Mouse (Mus musculus): ENCODE measurements around the gene Gjc1. TPM values are rescaled to one million over a fixed set of nuclear protein-coding genes. Genes with fewer than 3 reads are reported as not detected.

Gene Gjc1
- 10 to 100 TPM; 27.4 to 29.2 TPM for total RNA-seq (2021)

GRCm38 (mm10) chr11:102819021-102819782 lies at the start of gene Gjc1:
TSS of gene Gjc1 (minus strand) at chr11:102819700.
- intact Hi-C loops (cut with DNase I) = loop anchor here (2.0 kb wide), 1 partner anchor 42 kb away; no protein-coding TSS in a partner anchor
- DNase-seq (ENCODE audit: low spot score) = peak; percentile 49

GRCm38 (mm10) chr11:102864272-102864671 lies 44.8 kb upstream of the Gjc1 start:
- no peak for DNase-seq (ENCODE audit: low spot score)
- intact Hi-C loops (cut with DNase I) = loop anchor here (1.0 kb wide), 1 partner anchor 90 kb away; no protein-coding TSS in a partner anchor

- no peak for DNase-seq (ENCODE audit: low spot score)
- intact Hi-C loops (cut with DNase I) = no loop called here
Measured at GRCm38 (mm10) chr11:102859933-102860332, 40.4 kb upstream of the Gjc1 start.

- intact Hi-C loops (cut with DNase I) = no loop called here
Measured at GRCm38 (mm10) chr11:102858951-102859350, 39.5 kb upstream of the Gjc1 start.

GRCm38 (mm10) chr11:102855941-102856340 lies 36.4 kb upstream of the Gjc1 start:
- intact Hi-C loops (cut with DNase I) = no loop called here
- DNase-seq (ENCODE audit: low spot score) = no peak

More at GRCm38 (mm10) chr11:102858951-102859350, 39.5 kb upstream of the Gjc1 start:
- DNase-seq (ENCODE audit: low spot score) = no peak

- intact Hi-C loops (cut with DNase I) = no loop called here
- DNase-seq (ENCODE audit: low spot score) = no peak
Measured at GRCm38 (mm10) chr11:102853760-102854159, 34.3 kb upstream of the Gjc1 start.

GRCm38 (mm10) chr11:102851883-102852282 lies 32.4 kb upstream of the Gjc1 start:
- DNase-seq (ENCODE audit: low spot score) = no peak
- intact Hi-C loops (cut with DNase I) = loop anchor here (1.0 kb wide), 1 partner anchor 75 kb away; no protein-coding TSS in a partner anchor

GRCm38 (mm10) chr11:102845926-102846325 lies 26.4 kb upstream of the Gjc1 start:
- intact Hi-C loops (cut with DNase I) = no loop called here
- no peak for DNase-seq (ENCODE audit: low spot score)

- intact Hi-C loops (cut with DNase I) = no loop called here
Measured at GRCm38 (mm10) chr11:102838616-102839150, 19.2 kb upstream of the Gjc1 start.

GRCm38 (mm10) chr11:102838126-102838525 lies 18.6 kb upstream of the Gjc1 start:
- no peak for DNase-seq (ENCODE audit: low spot score)
- intact Hi-C loops (cut with DNase I) = no loop called here

More at GRCm38 (mm10) chr11:102838616-102839150, 19.2 kb upstream of the Gjc1 start:
- DNase-seq (ENCODE audit: low spot score) = no peak

GRCm38 (mm10) chr11:102837385-102837784 lies 17.9 kb upstream of the Gjc1 start:
- DNase-seq (ENCODE audit: low spot score) = no peak
- intact Hi-C loops (cut with DNase I) = no loop called here

GRCm38 (mm10) chr11:102836146-102836545 lies 16.6 kb upstream of the Gjc1 start:
- DNase-seq (ENCODE audit: low spot score) = no peak
- intact Hi-C loops (cut with DNase I) = no loop called here

GRCm38 (mm10) chr11:102835549-102835948 lies 16.0 kb upstream of the Gjc1 start, which contains the start of gene Higd1b:
TSS of gene Higd1b (plus strand) at chr11:102835849.
- intact Hi-C loops (cut with DNase I) = no loop called here
- no peak for DNase-seq (ENCODE audit: low spot score)

- DNase-seq (ENCODE audit: low spot score) = peak; percentile 16
- intact Hi-C loops (cut with DNase I) = no loop called here
Measured at GRCm38 (mm10) chr11:102834219-102834618, 14.7 kb upstream of the Gjc1 start.

GRCm38 (mm10) chr11:102832700-102833297 lies 13.3 kb upstream of the Gjc1 start:
- intact Hi-C loops (cut with DNase I) = no loop called here
- DNase-seq (ENCODE audit: low spot score) = no peak

- intact Hi-C loops (cut with DNase I) = no loop called here
- DNase-seq (ENCODE audit: low spot score) = no peak
Measured at GRCm38 (mm10) chr11:102830276-102830675, 10.8 kb upstream of the Gjc1 start.

GRCm38 (mm10) chr11:102827097-102827496 lies 7.6 kb upstream of the Gjc1 start:
- no peak for DNase-seq (ENCODE audit: low spot score)

GRCm38 (mm10) chr11:102826476-102826875 lies 7.0 kb upstream of the Gjc1 start:
- intact Hi-C loops (cut with DNase I) = no loop called here
- DNase-seq (ENCODE audit: low spot score) = no peak

More at GRCm38 (mm10) chr11:102827097-102827496, 7.6 kb upstream of the Gjc1 start:
- intact Hi-C loops (cut with DNase I) = no loop called here

- intact Hi-C loops (cut with DNase I) = no loop called here
- no peak for DNase-seq (ENCODE audit: low spot score)
Measured at GRCm38 (mm10) chr11:102821231-102821630, 1.7 kb upstream of the Gjc1 start.

- no peak for DNase-seq (ENCODE audit: low spot score)
- intact Hi-C loops (cut with DNase I) = no loop called here
Measured at GRCm38 (mm10) chr11:102820432-102820831, 932 bp upstream of the Gjc1 start.

Data from heart, postnatal 25 days (tissue).